Mouse (Mus musculus) limb, embryonic 15.5 days (tissue): Measurements from ENCODE around the gene Stard13. TPM values are rescaled to one million over a fixed set of nuclear protein-coding genes. Genes with fewer than 3 reads are reported as not detected.

Experiments used
- ATAC-seq: fragments of 200-750 bp; cut with Nextera tagmentation; 2 replicates; pipeline ENCODE4 v1.8.0; 2017; ENCODE audit warnings: low read depth, moderate TSS enrichment; ENCODE audit not compliant: insufficient number of reproducible peaks, low FRiP score, low TSS enrichment
- H3K27ac ChIP-seq: fragments of 300-500 bp; sonication (generic); 2 replicates; pipeline ENCODE4 v1.5.1; 2015; ENCODE audit warnings: moderate library complexity, mild to moderate bottlenecking, inconsistent platforms
- H3K27me3 ChIP-seq: fragments of 300-500 bp; sonication (generic); 2 replicates; pipeline ENCODE4 v1.6.1; 2015; ENCODE audit warnings: inconsistent platforms
- H3K36me3 ChIP-seq: fragments of 300-500 bp; sonication (generic); 2 replicates; pipeline ENCODE4 v1.6.1; 2015; ENCODE audit warnings: inconsistent platforms
- H3K4me1 ChIP-seq: fragments of 300-500 bp; sonication (generic); 2 replicates; pipeline ENCODE4 v1.6.1; 2015; ENCODE audit warnings: inconsistent platforms
- H3K4me2 ChIP-seq: fragments of 300-500 bp; sonication (generic); 2 replicates; pipeline ENCODE4 v1.6.1; 2015; ENCODE audit warnings: mild to moderate bottlenecking, inconsistent platforms
- H3K4me3 ChIP-seq: fragments of 300-500 bp; sonication (generic); 2 replicates; pipeline ENCODE4 v1.5.1; 2015; ENCODE audit warnings: mild to moderate bottlenecking, inconsistent platforms
- H3K9ac ChIP-seq: fragments of 300-500 bp; sonication (generic); 2 replicates; pipeline ENCODE4 v1.6.1; 2015; ENCODE audit warnings: inconsistent platforms
- H3K9me3 ChIP-seq: fragments of 300-500 bp; sonication (generic); 2 replicates; pipeline ENCODE4 v1.6.1; 2016; ENCODE audit warnings: inconsistent platforms
- WGBS: fragments of 180-500 bp; shearing (Covaris S2); methylation state at CpG from one replicate; pipeline ENCODE4 v1.1.7; 2015; 5-methylcytosine and 5-hydroxymethylcytosine counted together
- polyA plus RNA-seq: library from polyadenylated mRNA; unstranded; fragments of >200 nt; fragmentation: Nextera tagmentation; extraction: Ambion mirVana; gene quantifications from 2 replicates; pipeline ENCODE4 v1.2.1, GENCODE M21; 2015

Gene Stard13
- polyA plus RNA-seq, 1 experiment from 2014 or later = 11.2 TPM

GRCm38 (mm10) chr5:151192266-151192665 is 41.4 kb downstream of the Stard13 start:
- ATAC-seq = no peak

GRCm38 (mm10) chr5:151190764-151191163 is 42.9 kb downstream of the Stard13 start:
- H3K27ac ChIP-seq = peak overlapping the region; percentile 82
- no peaks in the 10 kb centered on the region for H3K36me3 ChIP-seq
- no peak for ATAC-seq
- peaks cover 11% of the 10 kb centered on the region for H3K4me1 ChIP-seq
- H3K27me3 ChIP-seq = no peaks in the 10 kb centered on the region
- WGBS = 41% methylated on average over 5 of the region's 5 CpGs
- no peaks in the 10 kb centered on the region for H3K9me3 ChIP-seq
- peak overlapping the region; percentile 64 for H3K4me3 ChIP-seq
- no peak overlapping the region for H3K9ac ChIP-seq
- peak overlapping the region; percentile 78 for H3K4me2 ChIP-seq

More at GRCm38 (mm10) chr5:151192266-151192665, 41.4 kb downstream of the Stard13 start:
- no peaks in the 10 kb centered on the region for H3K27me3 ChIP-seq
- no peak overlapping the region for H3K4me2 ChIP-seq
- no peaks in the 10 kb centered on the region for H3K36me3 ChIP-seq
- 64% methylated on average over 2 of the region's 2 CpGs for WGBS
- H3K4me3 ChIP-seq = no peak overlapping the region
- no peak overlapping the region for H3K27ac ChIP-seq
- H3K9me3 ChIP-seq = no peaks in the 10 kb centered on the region
- H3K9ac ChIP-seq = no peak overlapping the region
- peaks cover 11% of the 10 kb centered on the region for H3K4me1 ChIP-seq

GRCm38 (mm10) chr5:151189789-151190378 is 43.8 kb downstream of the Stard13 start:
- Histone ChIP-seq H3K36me3 (no peaks in the 10 kb centered on the region), H3K4me3 (peak overlapping the region; percentile 64), H3K9ac (peak overlapping the region; percentile 41), H3K4me1 (peaks cover 11% of the 10 kb centered on the region), H3K27me3 (no peaks in the 10 kb centered on the region), H3K4me2 (peak overlapping the region; percentile 78), H3K27ac (peak overlapping the region; percentile 77; the same call in 1 of the 2 replicates), H3K9me3 (no peaks in the 10 kb centered on the region)
- peak; percentile 89 for ATAC-seq
- 1% methylated on average over 27 of the region's 27 CpGs for WGBS

- ATAC-seq = no peak
- Histone ChIP-seq H3K9me3 (no peaks in the 10 kb centered on the region), H3K9ac (0 out of 2 replicates have a peak overlapping the region, but pooled peaks have one; percentile 41), H3K27me3 (no peaks in the 10 kb centered on the region), H3K4me2 (peak overlapping the region; percentile 78), H3K36me3 (no peaks in the 10 kb centered on the region), H3K4me3 (peak overlapping the region; percentile 64), H3K27ac (no peak overlapping the region), H3K4me1 (peaks cover 11% of the 10 kb centered on the region)
- WGBS = 24% methylated on average over 3 of the region's 3 CpGs
Measured at GRCm38 (mm10) chr5:151189321-151189720, 44.3 kb downstream of the Stard13 start.

- ATAC-seq = no peak
- WGBS = 82% methylated on average over 6 of the region's 6 CpGs
- no peaks in the 10 kb centered on the region for H3K36me3 ChIP-seq
- H3K27me3 ChIP-seq = no peaks in the 10 kb centered on the region
- no peaks in the 10 kb centered on the region for H3K9me3 ChIP-seq
- peak overlapping the region; percentile 78; the same call in 1 of the 2 replicates for H3K4me2 ChIP-seq
- peak overlapping the region; percentile 64; the same call in 1 of the 2 replicates for H3K4me3 ChIP-seq
- no peak overlapping the region for H3K9ac ChIP-seq
- H3K27ac ChIP-seq = no peak overlapping the region
- H3K4me1 ChIP-seq = peaks cover 11% of the 10 kb centered on the region
Measured at GRCm38 (mm10) chr5:151188659-151189058, 45.0 kb downstream of the Stard13 start.

- ATAC-seq = no peak
- H3K4me2 ChIP-seq = no peak overlapping the region
- WGBS = 76% methylated on average over 11 of the region's 11 CpGs
- H3K4me3 ChIP-seq = no peak overlapping the region
- no peaks in the 10 kb centered on the region for H3K27me3 ChIP-seq
- H3K9me3 ChIP-seq = no peaks in the 10 kb centered on the region
- H3K4me1 ChIP-seq = peaks cover 11% of the 10 kb centered on the region
- no peak overlapping the region for H3K9ac ChIP-seq
- H3K27ac ChIP-seq = no peak overlapping the region
- no peaks in the 10 kb centered on the region for H3K36me3 ChIP-seq
Measured at GRCm38 (mm10) chr5:151187336-151187735, 46.3 kb downstream of the Stard13 start.

- no peak overlapping the region for H3K4me3 ChIP-seq
- H3K4me2 ChIP-seq = no peak overlapping the region
- no peaks in the 10 kb centered on the region for H3K27me3 ChIP-seq
- H3K4me1 ChIP-seq = 0 out of 2 replicates have a peak, but pooled peaks cover 3% of the 10 kb centered on the region
- H3K9me3 ChIP-seq = no peaks in the 10 kb centered on the region
- WGBS = 76% methylated on average over 8 of the region's 8 CpGs
- no peak overlapping the region for H3K9ac ChIP-seq
- H3K27ac ChIP-seq = no peak overlapping the region
- no peaks in the 10 kb centered on the region for H3K36me3 ChIP-seq
- ATAC-seq = no peak
Measured at GRCm38 (mm10) chr5:151185286-151185856, 48.3 kb downstream of the Stard13 start.

GRCm38 (mm10) chr5:151183656-151184240 is 49.9 kb downstream of the Stard13 start:
- Histone ChIP-seq H3K9me3 (no peaks in the 10 kb centered on the region), H3K27me3 (no peaks in the 10 kb centered on the region), H3K4me2 (no peak overlapping the region), H3K27ac (no peak overlapping the region), H3K4me3 (no peak overlapping the region), H3K36me3 (no peaks in the 10 kb centered on the region), H3K4me1 (0 out of 2 replicates have a peak, but pooled peaks cover 3% of the 10 kb centered on the region), H3K9ac (no peak overlapping the region)
- WGBS = 70% methylated on average over 11 of the region's 11 CpGs
- no peak for ATAC-seq

GRCm38 (mm10) chr5:151181288-151181687 is 52.3 kb downstream of the Stard13 start:
- no peaks in the 10 kb centered on the region for H3K9me3 ChIP-seq
- no peak overlapping the region for H3K4me2 ChIP-seq
- H3K9ac ChIP-seq = no peak overlapping the region
- H3K27ac ChIP-seq = no peak overlapping the region
- no peak overlapping the region for H3K4me3 ChIP-seq
- ATAC-seq = no peak
- WGBS = 92% methylated on average over 8 of the region's 8 CpGs
- H3K36me3 ChIP-seq = no peaks in the 10 kb centered on the region
- no peaks in the 10 kb centered on the region for H3K27me3 ChIP-seq
- H3K4me1 ChIP-seq = 0 out of 2 replicates have a peak, but pooled peaks cover 3% of the 10 kb centered on the region

GRCm38 (mm10) chr5:151180176-151180785 is 53.4 kb downstream of the Stard13 start:
- WGBS = 53% methylated on average over 9 of the region's 9 CpGs
- ATAC-seq = no peak
- H3K4me1 ChIP-seq = 0 out of 2 replicates have a peak, but pooled peaks cover 6% of the 10 kb centered on the region
- H3K36me3 ChIP-seq = no peaks in the 10 kb centered on the region
- H3K9ac ChIP-seq = no peak overlapping the region
- no peak overlapping the region for H3K27ac ChIP-seq
- no peaks in the 10 kb centered on the region for H3K9me3 ChIP-seq
- no peak overlapping the region for H3K4me3 ChIP-seq
- H3K4me2 ChIP-seq = no peak overlapping the region
- no peaks in the 10 kb centered on the region for H3K27me3 ChIP-seq

GRCm38 (mm10) chr5:151177171-151177570 is 56.5 kb downstream of the Stard13 start:
- H3K4me3 ChIP-seq = no peak overlapping the region
- no peak overlapping the region for H3K4me2 ChIP-seq
- peaks cover 14% of the 10 kb centered on the region for H3K4me1 ChIP-seq
- H3K9me3 ChIP-seq = no peaks in the 10 kb centered on the region
- 89% methylated on average over 3 of the region's 3 CpGs for WGBS
- no peak overlapping the region for H3K27ac ChIP-seq
- no peaks in the 10 kb centered on the region for H3K27me3 ChIP-seq
- no peak overlapping the region for H3K9ac ChIP-seq
- ATAC-seq = no peak
- no peaks in the 10 kb centered on the region for H3K36me3 ChIP-seq

GRCm38 (mm10) chr5:151175897-151176313 is 57.7 kb downstream of the Stard13 start:
- peaks cover 14% of the 10 kb centered on the region for H3K4me1 ChIP-seq
- H3K36me3 ChIP-seq = no peaks in the 10 kb centered on the region
- WGBS = 68% methylated on average over 4 of the region's 4 CpGs
- H3K9me3 ChIP-seq = no peaks in the 10 kb centered on the region
- H3K4me3 ChIP-seq = no peak overlapping the region
- no peak overlapping the region for H3K9ac ChIP-seq
- ATAC-seq = no peak
- H3K27me3 ChIP-seq = no peaks in the 10 kb centered on the region
- H3K4me2 ChIP-seq = no peak overlapping the region
- H3K27ac ChIP-seq = no peak overlapping the region
